Mouse (Mus musculus): ENCODE measurements around the gene Lrrc4. TPM values are rescaled to one million over a fixed set of nuclear protein-coding genes. Genes with fewer than 3 reads are reported as not detected.

Lrrc4 gene
- total and polyA plus RNA-seq, 2 experiments from 2014 or later, result 5.8 to 61.2 TPM

- no peak for TF ChIP-seq CTCF (IDR thresholded peaks at IDR 0.05)
- ATAC-seq (ENCODE audit: low FRiP score) (no peak), DNase-seq (ENCODE audit: low spot score) (no peak)
- 87% methylated on average over 2 of the region's 2 CpGs for WGBS
- H3K9ac ChIP-seq (replicated peaks; ENCODE audit: low read length, poor library complexity, severe bottlenecking), result no peak overlapping the region
- no peak overlapping the region for H3K4me3 ChIP-seq (ENCODE audit: low read depth, low read length)
- no peak overlapping the region for H3K27ac ChIP-seq (ENCODE audit: low read depth, low read length)
- H3K4me1 ChIP-seq (ENCODE audit: insufficient read depth, low read length), result peaks cover 2% of the 10 kb centered on the region; the same call in 1 of the 2 replicates
- no peaks in the 10 kb centered on the region for H3K27me3 ChIP-seq (ENCODE audit: insufficient read depth, low read length)
- no peak overlapping the region for H3K4me2 ChIP-seq (ENCODE audit: low read depth, low read length, poor library complexity, severe bottlenecking)
- H3K36me3 ChIP-seq (ENCODE audit: insufficient read depth, low read length), result no peaks in the 10 kb centered on the region
- H3K9me3 ChIP-seq (ENCODE audit: low read length), result no peaks in the 10 kb centered on the region
Observed at GRCm38 (mm10) chr6:28859094-28859493, 27.5 kb upstream of the Lrrc4 start.

- 71% methylated on average over 2 of the region's 2 CpGs for WGBS
- H3K9me3 ChIP-seq (ENCODE audit: low read length), result no peaks in the 10 kb centered on the region
- no peaks in the 10 kb centered on the region for H3K36me3 ChIP-seq (ENCODE audit: insufficient read depth, low read length)
- peaks cover 12% of the 10 kb centered on the region; the same call in 1 of the 2 replicates for H3K4me1 ChIP-seq (ENCODE audit: insufficient read depth, low read length)
- no peak overlapping the region for H3K4me2 ChIP-seq (ENCODE audit: low read depth, low read length, poor library complexity, severe bottlenecking)
- no peak for TF ChIP-seq CTCF (IDR thresholded peaks at IDR 0.05)
- no peak overlapping the region for H3K4me3 ChIP-seq (ENCODE audit: low read depth, low read length)
- no peak for ATAC-seq (ENCODE audit: low FRiP score)
- H3K27ac ChIP-seq (ENCODE audit: low read depth, low read length), result no peak overlapping the region
- H3K9ac ChIP-seq (replicated peaks; ENCODE audit: low read length, poor library complexity, severe bottlenecking), result no peak overlapping the region
- no peak for DNase-seq (ENCODE audit: low spot score)
- no peaks in the 10 kb centered on the region for H3K27me3 ChIP-seq (ENCODE audit: insufficient read depth, low read length)
Observed at GRCm38 (mm10) chr6:28857198-28858180, 25.9 kb upstream of the Lrrc4 start.

GRCm38 (mm10) chr6:28856789-28857188 is 25.2 kb upstream of the Lrrc4 start:
- H3K4me1 ChIP-seq (ENCODE audit: insufficient read depth, low read length), result peaks cover 12% of the 10 kb centered on the region; the same call in 1 of the 2 replicates
- H3K4me2 ChIP-seq (ENCODE audit: low read depth, low read length, poor library complexity, severe bottlenecking), result no peak overlapping the region
- H3K36me3 ChIP-seq (ENCODE audit: insufficient read depth, low read length), result no peaks in the 10 kb centered on the region
- H3K4me3 ChIP-seq (ENCODE audit: low read depth, low read length), result no peak overlapping the region
- DNase-seq (ENCODE audit: low spot score) (no peak), ATAC-seq (ENCODE audit: low FRiP score) (no peak)
- no peaks in the 10 kb centered on the region for H3K27me3 ChIP-seq (ENCODE audit: insufficient read depth, low read length)
- no peak overlapping the region for H3K9ac ChIP-seq (replicated peaks; ENCODE audit: low read length, poor library complexity, severe bottlenecking)
- no peaks in the 10 kb centered on the region for H3K9me3 ChIP-seq (ENCODE audit: low read length)
- H3K27ac ChIP-seq (ENCODE audit: low read depth, low read length), result no peak overlapping the region
- 88% methylated on average over 4 of the region's 4 CpGs for WGBS
- TF ChIP-seq CTCF (IDR thresholded peaks at IDR 0.05), result no peak

GRCm38 (mm10) chr6:28855442-28855841 is 23.9 kb upstream of the Lrrc4 start:
- H3K27ac ChIP-seq (ENCODE audit: low read depth, low read length), result 0 out of 2 replicates have a peak overlapping the region, but pooled peaks have one; percentile 4
- no peaks in the 10 kb centered on the region for H3K9me3 ChIP-seq (ENCODE audit: low read length)
- H3K4me1 ChIP-seq (ENCODE audit: insufficient read depth, low read length), result peaks cover 12% of the 10 kb centered on the region; the same call in 1 of the 2 replicates
- H3K36me3 ChIP-seq (ENCODE audit: insufficient read depth, low read length), result no peaks in the 10 kb centered on the region
- no peak for DNase-seq (ENCODE audit: low spot score)
- no peak overlapping the region for H3K4me2 ChIP-seq (ENCODE audit: low read depth, low read length, poor library complexity, severe bottlenecking)
- no peak overlapping the region for H3K9ac ChIP-seq (replicated peaks; ENCODE audit: low read length, poor library complexity, severe bottlenecking)
- no peak for TF ChIP-seq CTCF (IDR thresholded peaks at IDR 0.05)
- no peaks in the 10 kb centered on the region for H3K27me3 ChIP-seq (ENCODE audit: insufficient read depth, low read length)
- WGBS, result 34% methylated on average over 3 of the region's 3 CpGs
- ATAC-seq (ENCODE audit: low FRiP score), result no peak
- H3K4me3 ChIP-seq (ENCODE audit: low read depth, low read length), result no peak overlapping the region

GRCm38 (mm10) chr6:28854598-28854997 is 23.1 kb upstream of the Lrrc4 start:
- no peaks in the 10 kb centered on the region for H3K9me3 ChIP-seq (ENCODE audit: low read length)
- H3K4me2 ChIP-seq (ENCODE audit: low read depth, low read length, poor library complexity, severe bottlenecking), result no peak overlapping the region
- peaks cover 12% of the 10 kb centered on the region; the same call in 1 of the 2 replicates for H3K4me1 ChIP-seq (ENCODE audit: insufficient read depth, low read length)
- H3K36me3 ChIP-seq (ENCODE audit: insufficient read depth, low read length), result no peaks in the 10 kb centered on the region
- no peaks in the 10 kb centered on the region for H3K27me3 ChIP-seq (ENCODE audit: insufficient read depth, low read length)
- no peak for ATAC-seq (ENCODE audit: low FRiP score)
- DNase-seq (ENCODE audit: low spot score), result no peak
- no peak overlapping the region for H3K9ac ChIP-seq (replicated peaks; ENCODE audit: low read length, poor library complexity, severe bottlenecking)
- H3K27ac ChIP-seq (ENCODE audit: low read depth, low read length), result no peak overlapping the region
- WGBS, result 42% methylated on average over 8 of the region's 8 CpGs
- TF ChIP-seq CTCF (IDR thresholded peaks at IDR 0.05), result no peak
- no peak overlapping the region for H3K4me3 ChIP-seq (ENCODE audit: low read depth, low read length)

- DNase-seq (ENCODE audit: low spot score) (no peak), ATAC-seq (ENCODE audit: low FRiP score) (no peak)
- no peak overlapping the region for H3K9ac ChIP-seq (replicated peaks; ENCODE audit: low read length, poor library complexity, severe bottlenecking)
Observed at GRCm38 (mm10) chr6:28853654-28854053, 22.1 kb upstream of the Lrrc4 start.

More at GRCm38 (mm10) chr6:28853654-28854053, 22.1 kb upstream of the Lrrc4 start:
- Histone ChIP-seq H3K4me3 (ENCODE audit: low read depth, low read length) (no peak overlapping the region), H3K27me3 (ENCODE audit: insufficient read depth, low read length) (no peaks in the 10 kb centered on the region), H3K4me1 (ENCODE audit: insufficient read depth, low read length) (peaks cover 12% of the 10 kb centered on the region; the same call in 1 of the 2 replicates), H3K9me3 (ENCODE audit: low read length) (no peaks in the 10 kb centered on the region), H3K4me2 (ENCODE audit: low read depth, low read length, poor library complexity, severe bottlenecking) (no peak overlapping the region), H3K27ac (ENCODE audit: low read depth, low read length) (peak overlapping the region; percentile 55), H3K36me3 (ENCODE audit: insufficient read depth, low read length) (no peaks in the 10 kb centered on the region)
- TF ChIP-seq CTCF (IDR thresholded peaks at IDR 0.05), result no peak
- 17% methylated on average over 2 of the region's 2 CpGs for WGBS

Data from midbrain, postnatal 0 days (tissue).